Mouse (Mus musculus) Patski (cell line): ENCODE data around the gene Zswim3. TPM values are rescaled to one million over a fixed set of nuclear protein-coding genes. Genes with fewer than 3 reads are reported as not detected.

Source experiments
- ATAC-seq: fragments of 100-300 bp; one replicate; pipeline ENCODE4 v1.8.0; 2021
- CTCF ChIA-PET: fragments of 350-600 bp; sonication (Branson Sonifier 250); formaldehyde crosslinking; loops from one replicate; lab custom pipeline; 2022; ENCODE audit warnings: inconsistent platforms; lab: Charles Lee
- POLR2A ChIA-PET: fragments of 350-600 bp; sonication (Branson Sonifier 250); formaldehyde crosslinking; loops from one replicate; lab custom pipeline; 2022; ENCODE audit warnings: antibody characterized with exemption, inconsistent platforms; lab: Charles Lee
- DNase-seq: peaks from one replicate; pipeline ENCODE4 v3.0.0-alpha.2; 2011; ENCODE audit warnings: low read depth, low spot score
- H3K27me3 ChIP-seq: fragments of 371-371 bp; one replicate; pipeline ENCODE4 v1.5.1; 2021
- CTCF ChIP-seq: fragments of 100-300 bp; IDR thresholded peaks from one replicate; pipeline ENCODE4 v1.5.1; 2021
- in situ Hi-C: fragments of 300-500 bp; cut with MboI; formaldehyde crosslinking; loops from 3 replicates; pipeline ENCODE4 v1.11.1; 2018; ENCODE audit warnings: low pct_unique_long_range_greater_than_20kb, mixed read lengths
- polyA plus RNA-seq: library from polyadenylated mRNA; unstranded; gene quantifications from one replicate; pipeline ENCODE4 v1.2.3, GENCODE M21; 2021

Zswim3 gene
- polyA plus RNA-seq, 1 experiment from 2014 or later, result 6.8 TPM

DNA sequence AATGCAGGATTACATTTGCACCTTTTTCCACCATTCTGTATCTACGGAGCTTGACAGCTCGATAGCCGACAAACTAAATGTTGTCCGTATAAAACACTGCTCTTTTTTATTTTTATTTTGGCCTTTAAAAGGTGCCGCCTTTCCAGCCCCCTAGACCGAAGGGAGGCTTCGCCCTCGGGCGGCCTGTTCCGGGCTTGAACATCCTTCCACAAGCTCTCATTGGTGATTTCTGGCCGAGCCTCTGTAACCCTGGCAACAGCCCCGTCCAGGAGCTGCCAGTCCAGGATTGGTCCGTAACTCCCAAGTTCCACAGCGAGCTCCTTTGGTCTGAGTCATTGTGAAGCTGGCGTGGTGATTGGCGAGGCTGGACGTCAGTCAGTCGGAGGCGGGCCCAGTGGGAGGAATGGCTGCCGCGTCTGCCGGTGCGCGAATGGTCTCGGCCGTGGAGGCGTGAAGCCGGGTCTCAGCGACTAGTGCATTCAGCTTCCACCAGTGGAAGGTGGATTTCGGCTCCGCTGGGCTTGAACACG lies 17.8 kb downstream of the Zswim3 start, which contains the start of gene Zswim1:
Gene Zswim1 (plus strand): TSS at position 51 of the 530 bp plus-strand sequence.
- in situ Hi-C loops, result no loop called here
- ATAC-seq, result peak; percentile 98
- ChIA-PET CTCF (interaction anchor here (1.1 to 2.0 kb wide), 3 partner anchors 11 to 18 kb away, joined by 3 to 7 read pairs (median 4); partner anchors contain the start of genes Acot8, Ctsa, Neurl2 and Zswim3), POLR2A (interaction anchor here (0.7 to 2.0 kb wide), 4 partner anchors 10 to 56 kb away, joined by 3 to 7 read pairs (median 4); partner anchors contain the start of genes Acot8, Ctsa and Zswim3)
- peak; percentile 83 for DNase-seq
- no peak for TF ChIP-seq CTCF
- no peaks in the 10 kb centered on the region for H3K27me3 ChIP-seq

DNA sequence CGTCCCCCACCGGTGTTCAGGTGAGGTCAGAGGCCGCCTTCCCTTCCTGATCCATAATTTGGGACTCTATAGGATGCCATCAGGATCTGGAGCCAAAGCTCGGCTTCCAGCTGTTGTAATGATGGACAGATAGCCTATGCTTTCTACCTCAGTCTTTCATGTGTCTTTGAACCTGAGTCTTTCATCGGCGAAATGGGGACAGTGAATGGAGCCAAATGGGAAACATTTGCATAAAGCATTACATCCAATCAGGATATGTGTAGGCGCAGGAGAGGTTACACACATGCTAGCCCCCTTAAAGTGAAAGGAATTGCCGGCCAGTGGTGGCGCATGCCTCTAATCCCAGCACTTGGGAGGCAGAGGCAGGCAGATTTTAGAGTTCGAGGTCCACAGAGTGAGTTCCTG lies 18.3 kb downstream of the Zswim3 start:
- no peaks in the 10 kb centered on the region for H3K27me3 ChIP-seq
- ChIA-PET POLR2A (interaction anchor here (0.7 to 2.0 kb wide), 4 partner anchors 10 to 55 kb away, joined by 3 to 7 read pairs (median 4); partner anchors contain the start of genes Acot8, Ctsa and Zswim3), CTCF (interaction anchor here (1.1 to 1.3 kb wide), 3 partner anchors 14 to 45 kb away, joined by 3 to 4 read pairs (median 3); partner anchors contain the start of genes Acot8 and Zswim3)
- in situ Hi-C loops, result no loop called here
- no peak for TF ChIP-seq CTCF
- ATAC-seq (peak; percentile 24), DNase-seq (no peak)

DNA sequence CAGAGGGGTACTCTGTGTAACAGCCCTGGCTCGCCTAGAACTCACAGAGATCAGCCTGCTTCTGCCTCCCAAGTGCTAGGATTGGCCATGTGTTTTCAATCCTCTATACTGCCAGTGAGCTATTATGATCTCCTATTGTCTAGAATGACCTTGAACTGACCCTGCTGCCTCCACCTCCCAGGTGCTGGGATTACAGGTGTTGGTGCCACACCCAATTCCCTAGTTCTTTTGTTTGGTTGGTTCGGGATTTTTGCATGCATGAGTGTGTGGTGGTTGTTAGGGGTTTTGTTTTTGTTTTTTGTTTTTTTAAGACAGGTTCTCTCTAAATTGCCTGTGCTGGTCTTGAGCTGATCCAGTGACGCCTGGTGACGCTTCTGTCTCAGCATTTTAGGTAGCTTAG lies 19.1 kb downstream of the Zswim3 start:
- CTCF ChIA-PET, result interaction anchor here (1.1 kb wide), 1 partner anchor 44 kb away, joined by 3 read pairs; no protein-coding TSS in a partner anchor
- DNase-seq (no peak), ATAC-seq (no peak)

DNA sequence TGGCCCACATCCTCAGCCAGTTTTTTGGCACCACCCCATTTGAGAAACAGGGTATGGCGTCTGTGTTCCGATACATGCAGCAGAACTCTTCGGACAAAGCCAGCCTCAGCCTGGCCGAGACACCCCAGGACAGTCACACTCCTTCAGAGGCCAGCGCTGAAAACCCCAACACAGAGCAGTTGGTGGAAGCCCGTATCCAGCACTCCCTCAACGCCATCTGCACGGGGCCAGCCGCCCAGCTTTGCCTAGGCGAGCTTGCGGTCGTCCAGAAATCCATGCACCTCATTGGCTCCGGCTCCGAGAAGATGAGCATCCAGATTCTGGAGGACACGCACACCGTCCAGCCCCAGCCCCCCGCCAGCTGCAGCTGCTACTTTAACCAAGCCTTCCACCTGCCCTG lies 20.6 kb downstream of the Zswim3 start:
- DNase-seq (no peak), ATAC-seq (no peak)
- POLR2A ChIA-PET, result no interaction called here
- CTCF ChIA-PET, result interaction anchor here (0.8 kb wide), 1 partner anchor 28 kb away, joined by 4 read pairs; no protein-coding TSS in a partner anchor
- in situ Hi-C loops, result no loop called here
- no peak for TF ChIP-seq CTCF
- no peaks in the 10 kb centered on the region for H3K27me3 ChIP-seq

More for the DNA sequence above, 19.1 kb downstream of the Zswim3 start:
- in situ Hi-C loops, result no loop called here
- POLR2A ChIA-PET, result interaction anchor here (1.0 kb wide), 1 partner anchor 9 kb away, joined by 3 read pairs; the partner anchor contains the start of gene Ctsa
- no peaks in the 10 kb centered on the region for H3K27me3 ChIP-seq
- no peak for TF ChIP-seq CTCF

DNA sequence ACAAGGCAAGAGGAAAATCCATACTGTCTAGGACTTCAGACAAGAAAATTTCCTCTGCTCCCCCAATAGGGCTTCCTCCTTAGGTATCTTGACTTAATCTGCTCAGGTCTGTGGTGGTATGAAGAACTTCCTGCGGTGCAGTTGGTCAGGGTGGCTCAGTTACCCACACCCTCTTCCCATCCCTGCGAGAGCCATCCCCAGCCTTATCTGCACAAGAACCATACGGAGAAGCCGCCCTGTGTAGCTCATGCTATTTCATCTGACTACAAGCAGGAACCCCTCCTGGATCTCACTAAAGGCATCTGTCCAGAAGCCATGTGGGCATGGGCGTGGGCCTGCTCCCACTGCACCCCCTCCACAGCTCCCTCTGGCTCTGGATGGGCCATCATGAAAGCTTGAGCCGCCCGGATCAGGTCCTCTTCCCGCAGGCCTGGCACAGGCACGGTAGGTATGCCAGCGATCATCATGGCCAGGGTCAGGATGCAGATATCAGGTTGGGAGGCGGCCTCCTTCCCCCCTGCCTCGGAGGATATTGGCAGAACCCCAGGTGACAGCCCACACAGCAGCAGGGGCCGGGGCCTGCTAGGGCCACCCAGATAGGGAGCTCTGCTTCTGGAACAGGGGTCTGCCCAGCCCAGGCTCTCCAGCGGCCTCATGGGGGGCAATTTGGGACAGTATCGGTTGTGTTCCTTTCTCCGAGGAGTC lies 22.4 kb downstream of the Zswim3 start:
- DNase-seq (no peak), ATAC-seq (no peak)
- ChIA-PET CTCF (no interaction called here), POLR2A (no interaction called here)
- TF ChIP-seq CTCF, result no peak
- in situ Hi-C loops, result no loop called here
- H3K27me3 ChIP-seq, result no peaks in the 10 kb centered on the region

DNA sequence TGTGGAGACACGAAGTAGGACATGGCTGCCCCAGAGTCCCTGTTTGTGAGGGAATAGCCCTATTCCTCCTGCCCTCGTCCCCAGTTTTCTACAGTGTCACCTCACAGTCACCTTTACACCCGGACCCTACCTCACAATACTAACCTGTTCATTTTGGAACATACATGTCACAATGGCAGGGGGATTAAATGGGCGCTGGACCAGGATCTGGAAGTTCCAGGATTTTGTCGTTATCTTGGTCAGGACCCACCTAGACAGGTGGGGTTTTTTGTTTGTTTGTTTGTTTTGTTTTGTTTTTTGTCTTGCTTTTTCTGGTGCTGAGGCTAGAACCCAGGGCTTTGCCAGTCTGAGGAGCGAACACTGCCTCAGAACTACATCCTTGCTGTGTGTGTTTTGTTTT lies 23.5 kb downstream of the Zswim3 start, which contains the start of gene Spata25:
Gene Spata25 (minus strand): TSS at position 101 of the 400 bp plus-strand sequence.
- ChIA-PET CTCF (no interaction called here), POLR2A (no interaction called here)
- no peak for DNase-seq
- in situ Hi-C loops, result no loop called here
- no peaks in the 10 kb centered on the region for H3K27me3 ChIP-seq
- ATAC-seq, result no peak
- TF ChIP-seq CTCF, result no peak

DNA sequence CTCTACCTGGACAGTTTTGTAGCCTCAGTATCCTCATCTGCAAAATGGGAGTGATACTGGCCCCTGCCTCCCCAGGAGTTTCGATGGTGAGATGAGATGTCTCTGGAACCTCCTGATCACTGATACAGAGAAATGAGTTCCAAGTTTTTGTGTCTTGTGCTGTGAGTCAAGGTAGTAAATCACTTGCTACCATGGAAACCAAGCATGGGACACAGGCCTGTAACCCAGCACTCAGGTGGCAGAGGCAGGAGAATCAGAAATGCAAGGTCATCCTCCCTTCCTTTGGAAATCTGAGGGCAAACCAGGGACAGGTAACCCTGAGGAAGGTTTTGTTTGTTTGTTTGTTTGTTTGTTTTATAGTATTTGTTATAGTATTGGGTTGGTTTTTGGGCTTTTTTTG lies 24.2 kb downstream of the Zswim3 start:
- no peak for DNase-seq
- no peak for TF ChIP-seq CTCF
- CTCF ChIA-PET, result no interaction called here
- H3K27me3 ChIP-seq, result no peaks in the 10 kb centered on the region
- POLR2A ChIA-PET, result no interaction called here
- ATAC-seq, result no peak
- in situ Hi-C loops, result no loop called here

GRCm38 (mm10) chr2:164831029-164831428 lies 26.1 kb downstream of the Zswim3 start:
- no peaks in the 10 kb centered on the region for H3K27me3 ChIP-seq
- no peak for ATAC-seq
- in situ Hi-C loops, result no loop called here
- TF ChIP-seq CTCF, result no peak
- ChIA-PET CTCF (interaction anchor here (0.7 to 1.1 kb wide), 2 partner anchors 36 to 50 kb away, joined by 3 read pairs; no protein-coding TSS in a partner anchor), POLR2A (interaction anchor here (0.6 kb wide), 1 partner anchor 44 kb away, joined by 3 read pairs; no protein-coding TSS in a partner anchor)
- DNase-seq, result no peak

DNA sequence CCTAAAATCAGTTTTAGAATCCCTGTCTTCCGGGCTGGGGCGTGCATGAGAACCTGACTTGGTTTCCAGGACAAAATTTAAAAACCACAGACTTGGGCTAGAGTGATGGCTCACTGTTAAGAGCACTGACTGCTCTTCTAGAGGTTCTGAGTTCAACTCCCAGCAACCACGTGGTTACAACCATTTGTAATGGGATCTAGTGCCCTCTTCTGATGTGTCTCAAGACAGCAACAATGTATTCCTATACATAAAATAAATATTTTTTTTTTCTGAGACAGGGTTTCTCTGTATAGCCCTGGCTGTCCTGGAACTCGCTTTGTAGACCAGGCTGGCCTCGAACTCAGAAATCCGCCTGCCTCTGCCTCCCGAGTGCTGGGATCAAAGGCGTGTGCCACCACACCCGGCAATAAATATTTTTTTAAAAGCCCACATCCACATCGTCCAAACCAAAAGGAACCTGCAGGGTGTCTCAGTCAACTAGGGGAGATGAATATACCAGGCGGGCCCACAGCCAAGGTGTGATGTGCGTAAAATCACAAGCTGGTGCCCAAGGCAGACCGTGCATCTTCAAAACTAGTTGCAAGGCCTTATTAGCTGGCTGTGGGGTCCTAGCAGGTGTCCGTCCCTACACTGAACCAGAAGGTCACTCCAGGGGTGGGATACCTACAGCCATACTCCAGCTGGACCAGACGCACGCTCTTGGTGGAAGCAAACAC lies 27.3 kb downstream of the Zswim3 start:
- DNase-seq, result no peak
- no peak for TF ChIP-seq CTCF
- in situ Hi-C loops, result no loop called here
- ChIA-PET POLR2A (interaction anchor here (0.7 to 1.9 kb wide), 3 partner anchors 8 to 79 kb away, joined by 3 to 5 read pairs (median 3); partner anchors contain the start of gene Zswim1), CTCF (interaction anchor here (1.3 to 2.5 kb wide), 4 partner anchors 10 to 35 kb away, joined by 3 to 7 read pairs (median 4); partner anchors contain the start of genes Acot8 and Zswim1)
- ATAC-seq, result no peak
- H3K27me3 ChIP-seq, result no peaks in the 10 kb centered on the region
